Mouse (Mus musculus): ENCODE measurements around the gene Ubac2.
"Not testable (repeated sequence)": the region's sequence is repeated elsewhere in the genome, so short reads cannot be mapped to it uniquely, and the experiment has no call there.

Ubac2 gene

GRCm38 (mm10) chr14:122060642-122061041 lies 182.2 kb downstream of the Ubac2 start:
- DNase-seq, result peak; percentile 73 to 82

GRCm38 (mm10) chr14:122061376-122061775 lies 183.0 kb downstream of the Ubac2 start:
- DNase-seq, result no peak

GRCm38 (mm10) chr14:122062411-122063090 lies 184.1 kb downstream of the Ubac2 start:
- DNase-seq, result no peak

GRCm38 (mm10) chr14:122063599-122063998 lies 185.2 kb downstream of the Ubac2 start:
- no peak for DNase-seq

- DNase-seq, result peak; percentile 61 to 77
These were observed 186.1 kb downstream of the Ubac2 start for GRCm38 (mm10) chr14:122064519-122064918.

GRCm38 (mm10) chr14:122066243-122066642 lies 187.8 kb downstream of the Ubac2 start:
- DNase-seq, result no peak

- DNase-seq, result not testable (repeated sequence)
These were observed 189.6 kb downstream of the Ubac2 start for GRCm38 (mm10) chr14:122068036-122068435.

GRCm38 (mm10) chr14:122068801-122069695 lies 190.6 kb downstream of the Ubac2 start:
- DNase-seq, result no peak

GRCm38 (mm10) chr14:122069948-122070347 lies 191.5 kb downstream of the Ubac2 start:
- no peak for DNase-seq

Data from cerebellum, postnatal 25 days (tissue).